8 mouse cellular contexts compared by ENCODE assay signal in genomic region chr10:50910400-50910799, GRCm38 (mm10). TPM values are rescaled to one million over a fixed set of nuclear protein-coding genes. Genes with fewer than 3 reads are reported as not detected.
A peak's percentile ranks its signal among the peaks of the same experiment; 100 is the strongest.
DNase-seq lines count a peak whose midpoint lies in the region; ATAC-seq and TF ChIP-seq lines count a peak whose summit lies in the region.

No protein-coding gene starts in this region.

- TF ChIP-seq CTCF in gastrocnemius, adult 2 months (IDR thresholded peaks at IDR 0.05), result no peak
- TF ChIP-seq CTCF in left cerebral cortex, adult 2 months (IDR thresholded peaks at IDR 0.05), result no peak

- no peak overlapping the region for H3K27ac ChIP-seq in gastrocnemius, adult 2 months
- no peak overlapping the region for H3K27ac ChIP-seq in forebrain, embryonic 15.5 days (replicated peaks)
- H3K27ac ChIP-seq in liver, embryonic 13.5 days, result no peak overlapping the region
- no peak overlapping the region for H3K27ac ChIP-seq in left cerebral cortex, adult 2 months

- H3K4me2 ChIP-seq in forebrain, embryonic 15.5 days (replicated peaks), result peak overlapping the region; percentile 38
- H3K4me2 ChIP-seq in liver, embryonic 13.5 days, result no peak overlapping the region

- no peaks in the 10 kb centered on the region for H3K9me3 ChIP-seq in forebrain, embryonic 15.5 days
- no peaks in the 10 kb centered on the region for H3K9me3 ChIP-seq in liver, embryonic 13.5 days (replicated peaks)

- peak overlapping the region; percentile 34 for H3K4me3 ChIP-seq in gastrocnemius, adult 2 months
- H3K4me3 ChIP-seq in forebrain, embryonic 15.5 days, result peak overlapping the region; percentile 23
- 0 out of 2 replicates have a peak overlapping the region, but pooled peaks have one; percentile 2 for H3K4me3 ChIP-seq in liver, embryonic 13.5 days (replicated peaks)
- H3K4me3 ChIP-seq in left cerebral cortex, adult 2 months, result no peak overlapping the region

- H3K27me3 ChIP-seq in forebrain, embryonic 15.5 days, result peaks cover 73% of the 10 kb centered on the region
- peaks cover 73% of the 10 kb centered on the region for H3K27me3 ChIP-seq in liver, embryonic 13.5 days

- no peaks in the 10 kb centered on the region for H3K36me3 ChIP-seq in forebrain, embryonic 15.5 days
- no peaks in the 10 kb centered on the region for H3K36me3 ChIP-seq in liver, embryonic 13.5 days

- ATAC-seq in forebrain, embryonic 15.5 days (replicated peaks), result peak; percentile 66; the same call in 1 of the 2 replicates
- no peak for ATAC-seq in liver, embryonic 13.5 days (ENCODE audit: low read depth)

- WGBS in forebrain, embryonic 15.5 days, result 3% methylated on average over 16 of the region's 16 CpGs
- WGBS in liver, embryonic 13.5 days (ENCODE audit: insufficient replicate concordance), result 3% methylated on average over 16 of the region's 16 CpGs

- H3K9ac ChIP-seq in forebrain, embryonic 15.5 days (replicated peaks), result no peak overlapping the region
- H3K9ac ChIP-seq in liver, embryonic 13.5 days, result no peak overlapping the region

- peaks cover 10% of the 10 kb centered on the region for H3K4me1 ChIP-seq in forebrain, embryonic 15.5 days
- no peaks in the 10 kb centered on the region for H3K4me1 ChIP-seq in liver, embryonic 13.5 days (replicated peaks)

- intact Hi-C loops in gastrocnemius, adult 2 months (cut with DNase I), result no loop called here
- intact Hi-C loops in left cerebral cortex, adult 2 months (cut with DNase I), result no loop called here

- no peak for DNase-seq in gastrocnemius, adult 2 months
- DNase-seq in gastrocnemius, postnatal 25 days, result no peak
- peak; percentile 26 to 35 for DNase-seq in B cell, adult 2 months
- no peak for DNase-seq in liver, embryonic 13.5 days
- no peak for DNase-seq in layer of hippocampus, adult 8-10 months (ENCODE audit: low spot score in 2 of 2)
- DNase-seq in gastrocnemius, adult 8-10 months (ENCODE audit: low spot score in 2 of 2), result no peak
- no peak for DNase-seq in left cerebral cortex, adult 2 months (ENCODE audit: extremely low spot score in 1 of 2, low spot score in 2 of 2)

RNA-seq across cellular contexts. Expression of gene Sim1, which starts 15.8 kb away (rescaled TPM):
- total RNA-seq in gastrocnemius, adult 2 months (2021), result under 1 TPM in 1 of 2 experiments, not detected in 1; 0.47 TPM
- total RNA-seq in gastrocnemius, postnatal 25 days (2021), result under 1 TPM; 0.18 to 0.64 TPM
- 0.64 and 1.8 TPM in 2 replicates for polyA plus RNA-seq in forebrain, embryonic 15.5 days (2015; fragmentation: Nextera tagmentation; extraction: Ambion mirVana)
- 0.03 TPM in 1 of 2 replicates, not detected in the other for polyA plus RNA-seq in liver, embryonic 13.5 days (2015; fragmentation: Nextera tagmentation; extraction: Ambion mirVana)
- not detected for total RNA-seq in layer of hippocampus, adult 8-10 months (2022)
- total RNA-seq in gastrocnemius, adult 8-10 months (2022), result under 1 TPM; 0.05 to 0.36 (median 0.09) TPM
- total RNA-seq in left cerebral cortex, adult 2 months (2021), result under 1 TPM; 0.30 to 0.61 TPM

Comparison
In these comparisons a context has a peak if more than half of its experiments do, and no peak if none do; other contexts are left out.
1. DNase-seq: peak in B cell, adult 2 months (2 of 2); none in gastrocnemius, adult 2 months (single experiment), gastrocnemius, postnatal 25 days (single experiment), liver, embryonic 13.5 days (single experiment), layer of hippocampus, adult 8-10 months (0 of 2), gastrocnemius, adult 8-10 months (0 of 2) and left cerebral cortex, adult 2 months (0 of 2).